Mouse (Mus musculus) T-helper 1 cell (primary cell): Measurements from ENCODE around the gene Cables2.

Source experiments
- in situ Hi-C: fragments of 300-600 bp; cut with MboI, MseI; formaldehyde crosslinking; loops from one replicate; pipeline ENCODE4 v1.15.1; 2025; ENCODE audit warnings: high pct_unique_total_duplicates

Gene Cables2

DNA sequence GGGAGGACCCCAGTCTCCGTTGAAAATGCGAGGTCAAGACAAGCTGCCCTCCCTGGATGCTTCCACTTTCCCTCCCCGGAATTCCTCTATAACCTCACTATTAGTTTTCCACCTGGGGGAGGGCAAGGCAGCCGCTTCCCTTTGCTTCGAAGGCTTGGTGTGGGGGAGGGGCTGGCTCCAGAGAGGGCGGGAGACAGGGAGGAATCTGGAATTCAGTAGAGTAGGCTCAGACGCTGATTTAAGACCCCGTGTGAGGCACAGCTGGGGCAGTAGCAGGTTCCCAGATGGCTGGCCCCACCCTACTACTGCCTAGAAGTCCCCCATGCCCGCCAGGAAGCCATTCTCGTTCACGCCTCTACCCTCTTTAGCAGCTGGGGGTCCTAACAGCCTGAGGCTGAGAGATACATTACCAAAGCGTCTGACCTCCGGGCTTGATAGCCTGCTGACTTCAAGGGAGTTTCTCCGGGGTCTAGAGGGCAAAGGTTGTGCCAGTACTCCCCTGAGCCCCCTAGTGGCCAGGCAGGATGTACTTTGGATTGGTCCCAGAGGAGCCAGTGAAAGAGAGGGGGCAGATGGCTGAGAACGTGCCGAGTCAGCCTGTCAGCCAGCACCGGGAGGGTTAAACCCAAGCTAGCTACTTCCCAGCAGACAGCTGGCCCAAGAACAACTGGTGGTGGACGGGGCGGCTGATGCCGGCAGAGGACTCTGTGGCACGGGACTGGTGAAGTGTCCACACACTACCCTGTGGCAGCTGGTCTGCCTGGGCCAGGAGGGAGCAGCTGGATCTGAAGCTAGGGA is 45.8 kb downstream of the Cables2 start:
- in situ Hi-C loops = no loop called here

DNA sequence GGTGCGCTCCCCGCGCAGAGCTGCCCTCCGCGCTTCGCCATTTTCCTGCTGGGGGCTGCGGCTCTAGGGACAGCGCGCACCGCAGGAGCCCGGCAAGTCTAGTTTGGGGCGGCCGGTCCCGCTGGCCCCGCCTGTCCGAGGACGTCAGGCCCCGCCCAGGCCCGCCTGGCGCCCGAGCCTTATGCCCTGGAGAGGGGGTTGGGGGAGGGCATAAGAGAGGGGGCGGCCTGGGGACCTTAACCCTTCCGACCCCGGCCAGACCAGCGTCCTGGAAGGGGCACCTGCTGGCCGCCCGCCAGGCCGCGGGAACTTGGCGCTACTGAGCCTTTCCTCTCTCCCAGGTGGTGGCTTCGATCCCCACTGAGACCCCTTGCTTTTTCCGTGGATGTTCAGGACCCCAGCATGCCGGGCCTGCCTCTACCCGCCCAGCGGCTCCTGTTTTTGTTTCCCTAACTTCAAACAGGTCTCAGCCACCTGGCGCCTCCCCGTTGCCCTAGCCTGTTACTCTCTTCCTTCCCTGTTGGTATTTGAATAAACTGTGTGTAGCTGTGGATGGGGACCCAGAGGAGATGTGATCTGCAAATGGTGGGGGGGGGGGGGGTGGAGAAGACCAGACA is 47.4 kb downstream of the Cables2 start, which contains the start of gene Lama5:
Gene Lama5 (minus strand): TSS at position 98 of the 617 bp plus-strand sequence.
- in situ Hi-C loops = no loop called here

DNA sequence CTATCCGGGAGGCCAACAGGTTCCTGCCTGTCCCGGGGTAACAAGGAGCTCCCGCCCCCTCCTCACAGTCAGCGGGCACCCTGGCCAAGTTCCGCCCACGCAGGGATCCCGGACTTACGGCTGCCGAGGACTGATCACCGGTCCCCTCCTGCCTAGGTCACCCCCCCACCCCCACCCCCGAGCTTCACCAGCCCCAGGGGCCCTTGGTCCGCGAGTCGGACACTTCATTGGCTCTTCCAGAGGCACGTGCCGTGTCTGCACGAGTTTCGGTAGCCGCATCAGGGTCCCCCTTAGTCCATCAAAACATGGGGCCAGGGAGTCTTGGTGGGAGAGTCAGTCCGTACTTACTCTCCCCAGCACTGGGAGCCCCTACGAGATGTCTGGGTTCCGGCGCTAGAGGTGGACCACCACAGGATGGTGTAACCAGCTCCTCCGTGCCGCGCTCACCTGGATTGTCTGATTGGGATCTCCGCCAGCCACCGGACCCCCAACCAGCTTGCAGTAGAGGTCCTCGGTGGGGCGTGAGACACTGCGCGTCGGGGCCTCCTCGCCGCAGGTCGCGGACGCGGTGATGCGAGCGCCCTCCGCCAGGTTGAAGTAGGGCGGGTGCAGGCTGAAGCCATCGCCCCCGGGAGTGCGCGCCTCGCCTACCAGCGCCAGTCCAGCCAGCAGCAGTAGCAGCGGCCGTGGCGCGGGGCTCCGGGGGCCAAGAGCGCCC is 48.1 kb downstream of the Cables2 start:
- in situ Hi-C loops = no loop called here

DNA sequence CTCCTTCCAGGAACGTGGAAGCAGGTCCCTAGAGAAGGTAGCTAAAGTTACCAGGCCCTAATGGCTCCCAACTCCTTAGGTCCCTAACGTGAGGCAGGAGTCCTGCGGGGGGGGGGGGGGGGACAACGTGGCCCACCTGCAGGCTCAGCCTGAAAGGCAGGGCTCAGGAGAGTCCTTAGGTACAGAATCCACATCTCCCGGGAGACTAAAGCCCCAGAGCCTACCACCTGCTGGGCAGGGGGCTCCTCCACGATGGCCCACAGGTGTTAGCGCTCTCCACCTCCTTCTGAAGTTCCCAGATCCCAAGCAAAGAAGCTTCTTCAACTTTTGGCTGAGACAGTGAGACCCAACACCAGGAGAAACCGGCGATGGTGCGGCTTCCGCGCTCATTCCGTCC is 48.7 kb downstream of the Cables2 start:
- in situ Hi-C loops = no loop called here

DNA sequence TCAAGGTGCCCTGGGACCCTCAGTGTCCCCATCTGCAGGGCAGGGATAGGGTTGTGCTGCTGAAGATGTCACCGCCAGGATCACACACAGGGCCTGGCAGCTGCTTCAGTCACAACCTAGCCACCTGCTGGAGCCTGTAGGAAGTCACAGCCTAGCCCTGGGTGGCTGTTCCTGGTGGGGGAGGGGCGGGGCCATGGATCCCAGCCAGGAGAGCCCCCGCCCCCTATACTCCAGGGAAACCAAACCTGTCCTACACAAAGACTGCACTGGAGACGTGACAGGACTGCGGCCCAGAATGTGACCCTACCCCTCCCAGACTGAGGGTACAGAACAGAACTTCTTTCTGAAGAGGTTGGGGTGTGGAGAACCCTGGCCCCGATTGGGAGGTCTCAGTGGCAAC is 51.0 kb downstream of the Cables2 start:
- in situ Hi-C loops = no loop called here

DNA sequence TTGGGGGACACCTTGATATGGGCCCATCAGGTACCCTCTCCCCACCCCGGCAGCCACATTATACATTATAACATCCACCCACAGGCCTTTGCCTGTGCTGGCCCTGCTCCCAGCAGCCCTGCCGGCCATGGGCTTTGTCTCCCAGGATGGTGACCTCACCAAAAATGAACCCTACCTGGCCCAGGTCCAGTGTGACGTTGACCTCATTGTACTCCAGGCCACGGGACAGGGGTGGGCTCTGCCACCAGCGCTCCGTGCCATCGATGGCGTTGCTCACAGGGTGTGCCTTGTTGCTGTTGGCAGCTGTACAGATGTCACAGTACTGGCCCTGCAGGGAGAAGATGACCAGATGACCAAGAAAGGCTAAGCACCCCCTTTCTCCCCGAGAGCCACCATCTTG is 52.2 kb downstream of the Cables2 start:
- in situ Hi-C loops = no loop called here

DNA sequence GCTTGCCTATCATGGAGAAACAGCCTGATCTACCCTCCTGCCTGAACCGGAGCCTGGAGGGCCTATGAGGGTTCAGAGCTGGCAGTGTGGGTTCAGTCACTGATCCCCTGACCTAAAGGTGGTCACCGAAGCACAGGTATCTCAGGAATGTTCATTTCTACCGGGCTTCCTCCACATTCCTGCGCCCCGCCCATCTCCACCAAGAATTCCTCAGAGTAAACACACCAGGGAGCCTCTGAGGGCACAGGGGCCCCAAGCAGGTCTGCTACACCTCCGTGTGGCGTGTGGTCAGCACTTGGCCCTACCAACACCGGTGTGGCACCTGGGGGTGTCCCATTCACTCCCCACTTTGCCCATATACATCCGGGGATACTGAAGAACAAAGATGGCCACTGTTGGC is 53.1 kb downstream of the Cables2 start:
- in situ Hi-C loops = no loop called here

DNA sequence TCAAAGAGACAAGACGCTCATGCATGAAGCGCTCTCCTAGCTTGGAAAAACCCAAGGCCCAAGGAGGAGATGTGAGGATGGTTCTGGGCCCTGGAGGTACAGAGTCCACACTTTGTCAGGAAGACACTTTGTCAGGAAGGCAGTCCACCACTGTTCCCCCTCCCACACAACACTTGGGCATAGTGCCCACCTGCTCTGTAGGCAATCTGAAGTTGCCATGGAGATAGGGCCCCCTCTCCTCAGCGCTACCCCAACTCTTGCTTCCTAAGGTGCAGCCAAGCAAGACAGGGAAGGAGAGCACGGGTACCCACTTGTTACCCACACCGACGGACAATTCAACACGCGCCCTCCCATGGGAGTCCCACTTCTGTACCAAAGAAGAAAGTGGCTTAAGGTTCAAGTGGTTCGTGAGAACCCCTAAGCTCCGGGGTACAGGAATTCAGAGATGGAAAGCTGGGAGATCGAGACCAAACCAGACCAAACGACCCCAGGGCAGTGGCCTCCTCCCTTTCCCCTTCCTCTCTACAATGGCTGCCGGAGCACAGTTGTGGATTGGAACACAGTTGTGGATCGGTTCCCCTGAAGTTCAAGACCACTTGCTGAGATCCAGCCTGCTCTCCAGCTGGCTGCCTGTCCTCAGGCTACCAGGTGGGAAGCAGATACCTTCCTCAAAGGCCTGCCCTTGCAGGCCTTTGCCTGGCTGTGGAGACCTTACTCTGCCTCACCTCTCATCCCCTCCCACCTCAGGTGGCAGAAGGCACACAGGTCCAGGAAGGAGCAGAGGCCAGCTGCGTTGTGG is 54.0 kb downstream of the Cables2 start:
- in situ Hi-C loops = no loop called here

DNA sequence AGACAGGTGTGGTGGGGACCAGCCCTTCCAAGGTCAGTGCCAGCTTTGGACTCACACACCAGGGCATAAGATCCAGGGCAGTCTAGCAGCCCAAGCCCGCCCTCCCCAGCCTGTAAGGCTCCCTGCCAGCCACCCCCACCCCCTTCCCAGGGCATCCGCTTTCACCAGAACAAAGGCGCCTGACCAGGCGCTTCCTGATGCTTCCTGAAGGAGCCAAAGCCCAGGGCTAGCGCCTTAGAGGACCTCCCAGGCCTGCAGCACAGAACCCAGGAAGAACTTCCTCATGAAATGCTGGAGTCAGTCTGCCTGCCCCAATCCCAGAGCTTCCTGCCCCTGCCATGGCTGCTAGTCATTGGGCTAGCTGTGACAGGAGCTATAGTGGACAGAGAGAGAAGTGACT is 54.6 kb downstream of the Cables2 start:
- in situ Hi-C loops = no loop called here

DNA sequence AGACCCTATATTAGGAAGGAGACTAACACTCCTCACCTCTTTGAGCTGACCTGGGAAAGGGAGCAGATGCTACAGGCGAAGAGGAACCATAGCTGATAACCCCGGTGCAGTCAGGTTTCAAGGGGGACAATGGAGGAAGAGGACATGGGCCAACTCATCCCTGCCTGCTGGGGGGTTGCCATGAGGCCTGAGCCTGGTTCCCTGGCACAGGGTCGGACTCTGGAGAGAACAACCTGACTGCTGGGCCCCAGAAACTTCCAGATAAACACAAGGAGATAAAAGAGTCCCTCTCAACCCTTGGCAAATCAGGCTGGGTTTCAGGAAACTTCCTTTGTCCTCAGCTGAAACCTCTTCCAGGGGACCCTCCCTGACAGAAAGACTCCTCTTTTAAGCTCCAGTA is 55.1 kb downstream of the Cables2 start:
- in situ Hi-C loops = no loop called here

DNA sequence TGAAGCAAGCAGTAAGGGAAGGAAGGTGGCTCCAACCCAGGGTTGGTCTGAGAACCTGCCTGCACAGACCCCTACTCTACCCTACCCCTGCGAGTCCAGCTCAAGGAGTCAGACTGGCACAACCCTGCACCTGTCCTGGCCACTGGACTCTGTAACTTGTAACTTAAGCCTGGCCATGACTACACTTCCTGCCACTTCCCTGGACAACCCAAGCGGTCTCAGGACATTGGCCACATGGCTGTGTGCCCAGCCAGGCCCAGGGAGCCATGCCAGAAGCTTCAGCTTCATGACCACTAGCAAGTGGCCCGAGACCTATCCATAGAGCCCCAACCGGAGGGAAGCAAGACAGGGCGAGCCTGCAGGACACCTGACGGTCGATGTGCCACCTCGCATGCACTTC is 55.7 kb downstream of the Cables2 start:
- in situ Hi-C loops = no loop called here

DNA sequence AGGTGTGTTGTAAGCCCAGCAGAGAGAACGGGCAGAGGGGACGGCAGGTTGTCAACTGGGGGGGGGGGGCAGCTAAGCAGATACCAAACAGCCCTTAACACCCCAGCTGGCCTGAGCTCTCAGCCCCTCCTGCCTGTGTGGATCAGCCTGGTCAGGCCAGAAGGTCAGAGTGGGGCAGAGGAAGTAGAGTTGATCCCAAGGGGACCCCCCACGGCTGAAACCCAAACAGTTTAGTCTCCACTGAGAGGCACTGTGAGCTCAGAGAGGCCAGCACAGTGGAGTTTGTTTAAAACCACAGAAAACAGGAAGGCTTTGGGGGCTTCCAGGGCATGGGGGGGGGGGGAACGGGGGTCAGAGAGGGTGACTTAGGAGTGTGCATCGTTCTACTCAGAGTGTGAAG is 56.4 kb downstream of the Cables2 start:
- in situ Hi-C loops = no loop called here

DNA sequence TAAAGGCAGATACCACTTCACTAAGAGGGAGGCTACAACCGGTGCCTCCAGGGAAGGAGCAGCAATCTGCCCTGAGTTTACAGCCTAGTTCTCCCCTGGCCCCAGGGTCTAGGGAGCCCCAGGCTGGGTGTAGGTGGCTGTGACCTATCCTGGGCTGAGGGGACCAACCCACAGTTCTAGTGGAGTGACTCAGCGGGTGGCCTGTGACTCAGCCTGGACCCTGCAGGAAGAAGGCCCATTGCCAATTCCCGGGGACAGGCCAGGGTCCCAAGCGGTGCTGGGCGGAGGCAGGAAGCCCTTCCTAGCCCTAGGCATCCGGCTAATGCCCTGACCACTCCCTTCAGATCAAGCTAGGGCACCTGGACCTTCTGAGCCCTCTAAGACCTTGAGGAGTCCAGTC is 57.3 kb downstream of the Cables2 start:
- in situ Hi-C loops = no loop called here

DNA sequence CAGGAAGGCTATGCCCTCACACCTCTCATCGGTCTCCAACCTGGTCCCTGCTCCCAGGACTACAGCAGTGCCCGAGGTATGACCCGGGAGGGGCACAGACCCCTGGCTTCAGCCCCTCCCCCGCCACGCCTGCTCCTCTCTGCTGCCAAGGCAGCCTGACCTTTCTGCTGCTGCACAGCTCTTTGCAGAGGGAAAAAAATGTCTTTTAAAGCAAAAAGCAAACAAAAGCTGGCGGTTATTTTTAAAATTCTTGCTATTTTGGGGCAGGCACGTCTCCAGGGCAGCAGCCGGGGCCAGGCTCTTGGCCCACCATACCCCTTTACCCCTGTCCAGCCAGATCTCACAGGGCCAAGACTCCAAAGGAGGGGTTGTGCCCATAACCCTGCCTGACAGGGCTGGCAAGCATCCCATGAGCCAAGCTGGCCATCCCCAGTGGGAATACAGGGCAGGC is 58.3 kb downstream of the Cables2 start:
- in situ Hi-C loops = no loop called here

DNA sequence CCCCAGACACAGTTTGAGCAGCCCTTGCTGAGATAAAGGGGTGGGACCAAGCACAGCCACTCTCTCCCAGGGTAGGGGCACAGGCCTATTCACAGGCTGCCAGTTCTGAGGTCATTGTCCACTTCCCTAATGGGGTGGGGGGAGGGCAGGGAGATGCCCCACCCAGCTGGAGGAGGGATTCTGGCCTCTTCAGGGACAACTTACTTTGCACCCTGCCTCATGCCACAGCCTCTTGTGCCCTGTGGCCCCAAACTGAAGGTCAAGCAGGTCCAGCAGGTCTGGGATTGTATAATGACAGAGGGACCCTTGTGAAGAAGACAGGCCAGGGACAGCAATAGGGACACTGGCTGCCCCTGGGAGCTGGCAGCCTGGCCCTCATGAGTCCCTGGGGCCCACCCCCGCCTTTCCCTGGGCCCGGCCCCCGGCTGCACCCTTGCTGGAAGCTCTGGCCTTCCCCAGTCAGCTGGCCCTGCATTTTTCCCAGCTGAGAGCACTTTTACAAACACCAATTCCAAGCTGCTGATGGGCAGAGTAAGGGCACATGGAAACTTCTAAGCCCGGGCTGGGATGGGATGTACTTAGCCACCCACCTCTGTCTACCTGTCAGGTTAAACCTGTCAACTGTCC is 58.8 kb downstream of the Cables2 start:
- in situ Hi-C loops = no loop called here

DNA sequence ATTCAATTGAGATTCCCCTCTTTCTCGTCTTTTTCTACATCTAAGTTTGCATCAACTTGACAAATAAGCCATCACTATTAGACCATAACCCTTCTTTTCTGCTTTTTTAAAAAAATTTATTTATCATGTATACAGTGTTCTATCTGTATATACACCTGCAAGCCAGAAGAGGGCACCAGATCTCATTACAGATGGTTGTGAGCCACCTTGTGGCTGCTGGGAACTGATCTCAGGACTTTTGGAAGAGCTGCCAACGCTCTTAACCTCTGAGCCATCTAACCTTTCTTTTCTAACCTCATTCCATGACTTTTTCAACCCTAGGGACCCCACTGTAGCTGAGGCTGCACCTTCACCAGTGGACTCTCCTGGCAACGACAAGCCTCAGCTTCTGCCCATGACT is 61.0 kb downstream of the Cables2 start:
- in situ Hi-C loops = no loop called here

DNA sequence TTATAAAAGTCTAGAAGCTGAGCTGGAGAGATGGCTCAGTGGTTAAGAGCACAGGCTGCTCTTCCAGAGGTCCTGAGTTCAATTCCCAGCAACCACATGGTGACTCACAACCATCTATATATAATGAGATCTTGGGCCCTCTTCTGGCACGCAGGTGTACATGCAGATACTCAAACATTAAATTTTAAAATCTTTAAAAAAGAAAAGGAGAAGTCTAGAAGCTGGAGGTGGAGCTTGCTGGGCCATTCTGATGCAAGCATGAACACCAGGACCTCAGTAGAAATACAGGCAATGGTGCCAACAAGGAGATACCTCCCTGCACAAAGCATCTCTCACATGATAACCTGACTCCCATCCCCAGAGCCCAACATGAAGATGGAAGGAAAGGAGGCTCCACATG is 64.3 kb downstream of the Cables2 start:
- in situ Hi-C loops = no loop called here
